Mouse (Mus musculus) liver, postnatal 0 days (tissue): ENCODE measurements at regions not wholly inside any gene's neighbourhood (a gene's known extent, or its start where the extent isn't known, plus 50 kb on each side); places are given as distances from the start of the nearest gene placed in this dataset.

Source experiments
- ATAC-seq: fragments of 200-750 bp; cut with Nextera tagmentation; 2 replicates; pipeline ENCODE4 v1.8.0; 2017; ENCODE audit warnings: mild to moderate bottlenecking, moderate library complexity
- DNase-seq: peaks from one replicate; pipeline ENCODE4 v3.0.0-alpha.2; 2016
- H3K27ac ChIP-seq: fragments of 300-500 bp; sonication (generic); 2 replicates; pipeline ENCODE4 v1.5.1; 2014; ENCODE audit warnings: antibody characterized with exemption, moderate library complexity, mild to moderate bottlenecking, low read depth
- H3K27me3 ChIP-seq: fragments of 300-500 bp; sonication (generic); 2 replicates; pipeline ENCODE4 v1.6.1; 2014; ENCODE audit warnings: low read length, control low read depth, mixed read lengths; ENCODE audit not compliant: insufficient read depth
- H3K36me3 ChIP-seq: fragments of 300-500 bp; sonication (generic); replicated peaks from 2 replicates; pipeline ENCODE4 v1.6.1; 2014; ENCODE audit warnings: mild to moderate bottlenecking, control low read depth, low read length, moderate library complexity, mixed read lengths; ENCODE audit not compliant: insufficient read depth
- H3K4me1 ChIP-seq: fragments of 300-500 bp; sonication (generic); 2 replicates; pipeline ENCODE4 v1.6.1; 2014; ENCODE audit warnings: antibody characterized with exemption, mild to moderate bottlenecking, control low read depth; ENCODE audit not compliant: insufficient read depth
- H3K4me2 ChIP-seq: fragments of 300-500 bp; sonication (generic); 2 replicates; pipeline ENCODE4 v1.6.1; 2014; ENCODE audit warnings: low read depth, mild to moderate bottlenecking, low read length, moderate library complexity, mixed read lengths
- H3K4me3 ChIP-seq: fragments of 300-500 bp; sonication (generic); 2 replicates; pipeline ENCODE4 v1.5.1; 2014; ENCODE audit warnings: low read depth, low read length
- H3K9ac ChIP-seq: fragments of 300-500 bp; sonication (generic); replicated peaks from 2 replicates; pipeline ENCODE4 v1.6.1; 2014; ENCODE audit warnings: mild to moderate bottlenecking, moderate library complexity
- H3K9me3 ChIP-seq: fragments of 300-500 bp; sonication (generic); 2 replicates; pipeline ENCODE4 v1.6.1; 2016; ENCODE audit warnings: mild to moderate bottlenecking, control low read depth, low read length, mixed read lengths
- CTCF ChIP-seq: sonication (generic); IDR thresholded peaks from 2 replicates; pipeline ENCODE4 v1.5.1; 2016; ENCODE audit warnings: antibody characterized with exemption, low read depth
- EP300 ChIP-seq: IDR thresholded peaks from 2 replicates; pipeline ENCODE4 v1.6.1; 2016; ENCODE audit warnings: antibody characterized with exemption, low read depth, mild to moderate bottlenecking
- WGBS: fragments of 180-500 bp; shearing (Covaris S2); extraction: QIAGEN DNeasy Blood & Tissue Kit; methylation state at CpG from one replicate; pipeline ENCODE4 v1.1.7; 2014; ENCODE audit not compliant: insufficient replicate concordance; 5-methylcytosine and 5-hydroxymethylcytosine counted together

- Histone ChIP-seq H3K27me3 (no peaks in the 10 kb centered on the region), H3K4me3 (no peak overlapping the region), H3K4me2 (no peak overlapping the region), H3K36me3 (no peaks in the 10 kb centered on the region), H3K9ac (no peak overlapping the region), H3K4me1 (no peaks in the 10 kb centered on the region), H3K27ac (no peak overlapping the region), H3K9me3 (no peaks in the 10 kb centered on the region)
- no peak for TF ChIP-seq EP300
- no peak for TF ChIP-seq CTCF
- DNase-seq (no peak), ATAC-seq (no peak)
- WGBS, result 47% methylated on average over 1 of the region's 1 CpGs
Measured at GRCm38 (mm10) chr17:59946433-59946832, 933.3 kb upstream of the Nudt12 start.

GRCm38 (mm10) chr17:59904395-59904794, 891.2 kb upstream of the Nudt12 start:
- TF ChIP-seq CTCF, result no peak
- no peak for TF ChIP-seq EP300
- no peaks in the 10 kb centered on the region for H3K4me1 ChIP-seq
- no peaks in the 10 kb centered on the region for H3K9me3 ChIP-seq
- no peak overlapping the region for H3K27ac ChIP-seq
- no peaks in the 10 kb centered on the region for H3K27me3 ChIP-seq
- H3K9ac ChIP-seq, result no peak overlapping the region
- H3K4me3 ChIP-seq, result no peak overlapping the region
- H3K36me3 ChIP-seq, result no peaks in the 10 kb centered on the region
- WGBS, result 47% methylated on average over 3 of the region's 3 CpGs
- ATAC-seq (no peak), DNase-seq (no peak)
- H3K4me2 ChIP-seq, result no peak overlapping the region

- no peak for ATAC-seq
- Histone ChIP-seq H3K4me1 (no peaks in the 10 kb centered on the region), H3K27me3 (no peaks in the 10 kb centered on the region), H3K27ac (no peak overlapping the region), H3K4me2 (no peak overlapping the region), H3K9ac (no peak overlapping the region), H3K9me3 (no peaks in the 10 kb centered on the region), H3K36me3 (no peaks in the 10 kb centered on the region), H3K4me3 (no peak overlapping the region)
- WGBS, result 91% methylated on average over 4 of the region's 4 CpGs
- DNase-seq, result no peak
- TF ChIP-seq CTCF (no peak), EP300 (no peak)
Measured at GRCm38 (mm10) chr17:59877791-59878190, 864.6 kb upstream of the Nudt12 start.

GRCm38 (mm10) chr17:59848853-59849252, 835.7 kb upstream of the Nudt12 start:
- 74% methylated on average over 3 of the region's 3 CpGs for WGBS
- DNase-seq (no peak), ATAC-seq (no peak)
- Histone ChIP-seq H3K9ac (no peak overlapping the region), H3K36me3 (no peaks in the 10 kb centered on the region), H3K4me3 (no peak overlapping the region), H3K4me1 (no peaks in the 10 kb centered on the region), H3K27ac (no peak overlapping the region), H3K27me3 (no peaks in the 10 kb centered on the region), H3K4me2 (no peak overlapping the region), H3K9me3 (no peaks in the 10 kb centered on the region)
- TF ChIP-seq CTCF, result no peak
- TF ChIP-seq EP300, result no peak

GRCm38 (mm10) chr17:59845261-59845819, 832.2 kb upstream of the Nudt12 start:
- no peaks in the 10 kb centered on the region for H3K36me3 ChIP-seq

GRCm38 (mm10) chr17:59805870-59806269, 792.7 kb upstream of the Nudt12 start:
- no peak for TF ChIP-seq CTCF
- no peak for TF ChIP-seq EP300
- ATAC-seq, result no peak
- WGBS, result 67% methylated on average over 3 of the region's 3 CpGs
- Histone ChIP-seq H3K4me2 (no peak overlapping the region), H3K9ac (no peak overlapping the region), H3K9me3 (no peaks in the 10 kb centered on the region), H3K36me3 (no peaks in the 10 kb centered on the region), H3K27me3 (no peaks in the 10 kb centered on the region), H3K27ac (no peak overlapping the region), H3K4me1 (no peaks in the 10 kb centered on the region), H3K4me3 (no peak overlapping the region)
- no peak for DNase-seq

More at GRCm38 (mm10) chr17:59845261-59845819, 832.2 kb upstream of the Nudt12 start:
- Histone ChIP-seq H3K4me1 (no peaks in the 10 kb centered on the region), H3K9me3 (no peaks in the 10 kb centered on the region), H3K27ac (no peak overlapping the region), H3K4me2 (no peak overlapping the region), H3K27me3 (no peaks in the 10 kb centered on the region), H3K4me3 (no peak overlapping the region), H3K9ac (no peak overlapping the region)
- ATAC-seq (no peak), DNase-seq (no peak)
- 67% methylated on average over 4 of the region's 4 CpGs for WGBS
- TF ChIP-seq CTCF, result no peak
- TF ChIP-seq EP300, result no peak

GRCm38 (mm10) chr17:59793434-59793833, 780.3 kb upstream of the Nudt12 start:
- no peaks in the 10 kb centered on the region for H3K4me1 ChIP-seq
- no peaks in the 10 kb centered on the region for H3K27me3 ChIP-seq
- no peaks in the 10 kb centered on the region for H3K9me3 ChIP-seq
- no peak overlapping the region for H3K27ac ChIP-seq
- H3K9ac ChIP-seq, result no peak overlapping the region
- no peak for TF ChIP-seq CTCF
- no peak for TF ChIP-seq EP300
- DNase-seq (no peak), ATAC-seq (no peak)
- H3K36me3 ChIP-seq, result no peaks in the 10 kb centered on the region
- no peak overlapping the region for H3K4me3 ChIP-seq
- H3K4me2 ChIP-seq, result no peak overlapping the region
